Mouse (Mus musculus): ENCODE results near the gene Kdm2a. TPM values are rescaled to one million over a fixed set of nuclear protein-coding genes. Genes with fewer than 3 reads are reported as not detected.

The Kdm2a gene
- polyA plus RNA-seq, 1 experiment: 90.4 TPM

DNA sequence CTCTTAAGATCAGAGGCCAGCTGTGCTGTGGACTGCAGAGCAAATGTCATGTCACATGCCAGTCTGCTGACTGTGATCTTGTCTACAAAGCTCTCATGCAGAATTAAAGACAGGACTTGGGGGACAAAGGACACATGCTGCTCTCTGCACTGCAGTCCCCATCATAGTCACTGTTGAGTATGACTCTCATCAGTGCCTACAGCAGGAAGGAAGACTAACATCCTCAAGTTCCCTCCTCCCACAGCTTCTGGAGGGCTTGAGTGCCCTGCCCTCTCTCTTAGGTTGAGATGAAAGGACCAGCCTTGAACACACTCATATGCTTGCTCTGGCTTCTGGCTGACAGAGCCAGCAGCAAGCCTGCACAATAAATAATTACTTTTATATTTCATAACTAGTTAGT is 19.6 kb upstream of the Kdm2a start:
- Histone ChIP-seq H3K4me1 (ENCODE audit: control insufficient read depth, insufficient read depth, low read length) (no peaks in the 10 kb centered on the region), H3K27ac (ENCODE audit: insufficient read depth, low read length) (no peak overlapping the region), H3K4me3 (ENCODE audit: insufficient read depth, low read length) (no peak overlapping the region)
- TF ChIP-seq CTCF (IDR thresholded peaks at IDR 0.05; ENCODE audit: borderline replicate concordance, insufficient read depth, low read length): no peak
- no peak for TF ChIP-seq POLR2A (IDR thresholded peaks at IDR 0.05; ENCODE audit: low read depth, low read length)

DNA sequence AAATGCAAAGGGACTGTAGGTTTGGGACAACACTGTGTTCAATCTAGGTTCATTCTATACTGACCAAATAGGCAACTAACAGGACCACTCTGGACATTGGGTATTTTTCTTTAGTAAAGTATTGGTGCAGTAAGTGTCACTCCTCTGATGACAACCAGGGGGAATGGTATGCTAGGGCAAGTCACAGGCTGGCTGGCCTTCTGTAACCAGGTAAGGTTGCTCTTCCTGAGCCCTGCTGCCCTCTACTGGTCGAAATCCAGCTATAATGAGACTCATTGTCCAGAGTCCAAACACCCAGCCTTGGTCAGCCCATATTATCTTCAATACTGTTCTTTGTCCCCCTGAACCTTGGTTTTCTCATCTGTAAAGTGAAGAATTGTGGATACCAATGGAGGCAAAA is 19.1 kb upstream of the Kdm2a start:
- TF ChIP-seq CTCF (IDR thresholded peaks at IDR 0.05; ENCODE audit: borderline replicate concordance, insufficient read depth, low read length) (peak; percentile 75), POLR2A (IDR thresholded peaks at IDR 0.05; ENCODE audit: low read depth, low read length) (no peak)
- Histone ChIP-seq H3K4me1 (ENCODE audit: control insufficient read depth, insufficient read depth, low read length) (no peaks in the 10 kb centered on the region), H3K27ac (ENCODE audit: insufficient read depth, low read length) (no peak overlapping the region), H3K4me3 (ENCODE audit: insufficient read depth, low read length) (no peak overlapping the region)

DNA sequence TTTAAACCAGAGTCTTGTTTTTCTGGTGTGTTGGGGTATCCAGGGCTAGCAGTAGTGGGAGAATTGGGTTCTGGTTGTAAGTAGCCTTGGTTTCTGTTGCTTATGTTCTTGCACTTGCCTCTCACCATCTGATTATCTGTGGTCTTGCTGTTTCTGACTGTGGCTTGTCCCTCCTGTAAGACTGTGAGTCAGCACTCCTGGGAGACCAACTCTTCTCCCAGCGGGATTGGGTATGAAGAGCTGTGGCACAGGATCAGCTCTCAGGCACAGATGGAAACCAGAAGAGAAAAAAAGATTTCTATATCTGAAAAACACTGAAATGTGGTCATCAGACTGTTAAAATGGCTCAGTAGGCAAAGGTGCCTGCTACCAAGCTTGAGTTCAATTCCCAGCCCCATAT is 16.5 kb upstream of the Kdm2a start:
- Histone ChIP-seq H3K27ac (ENCODE audit: insufficient read depth, low read length) (no peak overlapping the region), H3K4me3 (ENCODE audit: insufficient read depth, low read length) (no peak overlapping the region), H3K4me1 (ENCODE audit: control insufficient read depth, insufficient read depth, low read length) (no peaks in the 10 kb centered on the region)
- TF ChIP-seq CTCF (IDR thresholded peaks at IDR 0.05; ENCODE audit: borderline replicate concordance, insufficient read depth, low read length) (no peak), POLR2A (IDR thresholded peaks at IDR 0.05; ENCODE audit: low read depth, low read length) (no peak)

DNA sequence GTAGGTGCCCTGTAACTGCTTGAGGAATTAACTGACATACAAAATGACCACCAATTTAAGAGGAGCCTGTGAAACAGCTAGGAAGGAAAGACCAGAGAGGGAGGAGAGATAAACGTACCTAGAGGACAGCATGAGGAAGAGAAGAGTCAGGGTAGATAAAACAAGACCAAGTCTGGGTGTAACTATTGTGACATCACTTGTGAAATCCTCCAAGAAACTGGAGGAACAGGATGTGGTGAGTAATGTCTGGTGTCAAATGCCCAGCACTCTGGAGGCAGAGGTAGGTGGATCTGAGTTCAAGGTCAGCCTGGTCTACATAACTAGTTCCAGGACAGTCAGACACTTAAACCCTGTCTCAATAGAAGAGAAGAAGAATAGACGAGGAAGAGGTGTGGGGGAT is 11.0 kb upstream of the Kdm2a start:
- Histone ChIP-seq H3K27ac (ENCODE audit: insufficient read depth, low read length) (no peak overlapping the region), H3K4me3 (ENCODE audit: insufficient read depth, low read length) (no peak overlapping the region), H3K4me1 (ENCODE audit: control insufficient read depth, insufficient read depth, low read length) (no peaks in the 10 kb centered on the region)
- TF ChIP-seq CTCF (IDR thresholded peaks at IDR 0.05; ENCODE audit: borderline replicate concordance, insufficient read depth, low read length) (no peak), POLR2A (IDR thresholded peaks at IDR 0.05; ENCODE audit: low read depth, low read length) (no peak)

DNA sequence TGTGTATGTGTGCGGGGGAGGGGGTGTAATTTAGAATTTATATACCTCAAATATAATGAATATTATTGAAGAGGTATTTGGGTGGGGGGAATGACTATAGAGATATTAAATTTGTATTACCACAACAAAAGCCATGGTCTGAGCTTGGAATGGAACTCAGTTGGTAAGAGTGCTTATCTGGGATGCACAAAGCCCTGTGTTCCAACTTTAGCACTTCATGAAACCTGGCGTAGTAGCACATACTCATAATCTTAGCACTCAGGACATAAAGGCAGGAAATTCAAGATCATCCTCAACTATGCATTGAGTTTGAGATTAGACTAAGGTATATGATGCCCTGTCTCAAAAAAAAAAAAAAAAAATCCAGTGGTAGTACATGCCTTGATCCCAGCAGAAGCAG is 6.8 kb upstream of the Kdm2a start:
- no peak overlapping the region for H3K4me3 ChIP-seq (ENCODE audit: insufficient read depth, low read length)
- H3K4me1 ChIP-seq (ENCODE audit: control insufficient read depth, insufficient read depth, low read length): no peaks in the 10 kb centered on the region
- TF ChIP-seq CTCF (IDR thresholded peaks at IDR 0.05; ENCODE audit: borderline replicate concordance, insufficient read depth, low read length): no peak
- no peak for TF ChIP-seq POLR2A (IDR thresholded peaks at IDR 0.05; ENCODE audit: low read depth, low read length)
- no peak overlapping the region for H3K27ac ChIP-seq (ENCODE audit: insufficient read depth, low read length)

DNA sequence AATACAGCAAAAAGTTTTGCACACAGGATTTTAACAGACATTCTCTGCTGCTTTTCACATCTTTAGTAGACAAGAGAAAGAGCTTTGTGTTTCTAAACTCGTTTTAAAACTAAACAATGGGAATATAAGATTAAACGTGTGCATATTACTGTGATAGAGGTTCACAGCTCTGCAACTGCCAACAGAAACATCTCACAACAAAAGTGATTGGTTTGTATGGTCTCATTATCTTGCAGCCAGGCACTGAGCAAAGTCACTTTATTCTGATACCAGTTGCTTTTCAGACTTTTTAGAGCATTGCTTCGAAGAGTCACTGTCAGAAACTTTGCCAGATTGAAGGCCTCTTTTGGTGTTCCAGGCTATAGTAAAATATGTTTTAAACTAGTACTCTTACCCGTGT is 874 bp upstream of the Kdm2a start:
- no peak overlapping the region for H3K27ac ChIP-seq (ENCODE audit: insufficient read depth, low read length)
- no peak overlapping the region for H3K4me3 ChIP-seq (ENCODE audit: insufficient read depth, low read length)
- H3K4me1 ChIP-seq (ENCODE audit: control insufficient read depth, insufficient read depth, low read length): no peaks in the 10 kb centered on the region
- no peak for TF ChIP-seq POLR2A (IDR thresholded peaks at IDR 0.05; ENCODE audit: low read depth, low read length)
- TF ChIP-seq CTCF (IDR thresholded peaks at IDR 0.05; ENCODE audit: borderline replicate concordance, insufficient read depth, low read length): no peak

DNA sequence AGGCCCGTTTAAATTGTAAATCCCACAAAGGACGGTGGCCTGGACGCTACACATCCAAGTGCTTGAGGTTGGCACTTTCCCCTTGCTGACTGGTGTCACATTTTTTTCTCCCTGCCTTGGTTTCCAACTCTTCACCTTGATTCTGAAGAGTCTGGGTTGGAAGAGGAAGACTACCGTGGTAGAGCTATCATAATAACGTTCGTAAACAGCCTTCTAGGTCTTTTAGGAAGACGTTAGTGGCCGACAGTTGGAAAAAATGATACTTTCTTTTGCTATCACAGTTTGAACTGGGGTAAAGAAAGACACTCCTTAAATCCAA is 504 bp upstream of the Kdm2a start:
- H3K4me3 ChIP-seq (ENCODE audit: insufficient read depth, low read length): no peak overlapping the region
- no peaks in the 10 kb centered on the region for H3K4me1 ChIP-seq (ENCODE audit: control insufficient read depth, insufficient read depth, low read length)
- no peak overlapping the region for H3K27ac ChIP-seq (ENCODE audit: insufficient read depth, low read length)
- no peak for TF ChIP-seq POLR2A (IDR thresholded peaks at IDR 0.05; ENCODE audit: low read depth, low read length)
- no peak for TF ChIP-seq CTCF (IDR thresholded peaks at IDR 0.05; ENCODE audit: borderline replicate concordance, insufficient read depth, low read length)

DNA sequence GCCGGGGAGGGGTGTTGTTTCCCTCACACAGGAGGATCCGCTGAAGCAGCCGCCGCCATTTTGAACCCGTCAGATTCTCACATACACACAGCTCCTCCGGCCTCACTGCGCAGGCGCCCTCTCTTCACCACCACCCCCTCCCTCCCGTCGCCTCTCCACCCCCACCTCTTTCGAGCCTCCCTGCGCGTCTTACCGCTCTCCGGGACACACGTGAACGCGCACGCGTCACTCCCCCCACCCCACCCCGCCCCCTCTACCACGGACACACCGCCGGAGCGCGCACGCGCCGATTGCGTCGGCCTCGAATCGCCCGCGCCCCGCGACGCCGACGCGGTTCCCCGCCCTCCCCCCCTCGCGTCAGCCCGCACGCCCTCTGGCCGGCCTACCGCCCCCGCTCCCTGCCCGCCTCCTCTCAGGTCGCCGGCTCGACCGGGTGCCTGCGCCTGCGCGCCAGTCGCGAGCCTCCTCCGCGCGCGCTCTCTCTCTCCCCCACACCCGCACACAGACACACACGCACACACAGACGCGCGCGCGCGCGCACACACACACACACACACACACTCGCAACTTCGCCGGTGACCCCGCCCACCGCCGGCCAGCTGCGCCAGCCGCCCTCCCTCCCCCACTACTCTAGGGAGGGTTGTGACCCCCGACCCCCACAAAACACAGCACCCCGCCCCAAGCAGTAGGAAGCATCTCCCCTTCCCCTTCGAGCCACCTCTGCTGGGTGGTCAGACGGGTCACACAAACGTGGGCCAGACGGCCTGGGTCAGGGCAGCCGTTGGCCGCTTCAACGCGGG is 887 bp downstream of the Kdm2a start:
- Histone ChIP-seq H3K4me1 (ENCODE audit: control insufficient read depth, insufficient read depth, low read length) (no peaks in the 10 kb centered on the region), H3K27ac (ENCODE audit: insufficient read depth, low read length) (peak overlapping the region; percentile 54), H3K4me3 (ENCODE audit: insufficient read depth, low read length) (peak overlapping the region; percentile 94)
- TF ChIP-seq CTCF (IDR thresholded peaks at IDR 0.05; ENCODE audit: borderline replicate concordance, insufficient read depth, low read length): no peak
- peak; percentile 84 for TF ChIP-seq POLR2A (IDR thresholded peaks at IDR 0.05; ENCODE audit: low read depth, low read length)

DNA sequence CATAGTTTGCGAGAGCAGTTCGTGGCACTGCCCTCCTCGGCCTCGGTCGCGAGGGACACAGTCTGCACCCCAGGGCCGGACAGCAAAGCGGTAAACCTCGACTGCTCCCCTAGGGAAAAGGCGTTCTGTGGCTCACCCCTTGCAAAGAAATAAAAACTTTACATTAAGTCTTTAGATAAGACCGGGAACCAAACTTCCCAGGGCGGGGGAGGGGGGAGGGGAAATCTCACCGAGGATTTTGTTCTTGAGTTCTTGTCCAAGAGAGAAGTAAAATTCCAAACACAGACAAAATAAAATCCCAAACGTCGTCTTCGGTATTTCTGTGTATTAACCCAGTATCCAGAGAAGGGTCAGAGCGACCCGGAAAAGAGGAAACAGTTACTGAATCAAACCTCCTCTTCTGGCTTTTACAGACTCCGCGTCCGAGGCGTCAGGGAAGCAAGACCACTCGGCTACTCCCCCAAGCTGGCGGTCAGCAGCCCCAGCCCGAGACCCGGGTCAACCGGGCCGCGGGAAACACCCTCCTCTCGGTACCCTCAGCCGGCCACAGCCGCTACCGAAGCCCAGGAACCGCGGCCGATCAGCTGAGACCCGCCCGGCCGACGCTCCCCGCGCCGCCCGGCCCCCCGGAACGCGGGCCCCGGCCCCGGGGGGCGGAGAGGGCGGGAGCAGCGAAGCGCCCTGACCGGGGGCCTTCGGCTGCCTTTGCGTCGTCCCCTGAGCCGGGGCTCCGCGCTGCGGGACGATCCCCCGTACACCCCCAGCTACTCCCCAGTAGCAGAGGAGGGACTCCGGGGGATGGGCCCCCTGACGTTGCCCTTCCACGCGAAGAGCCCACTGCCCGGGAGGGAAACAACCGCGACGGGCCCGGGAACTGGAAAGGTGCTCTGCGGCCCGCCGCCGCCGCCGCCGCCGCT is 1.7 kb downstream of the Kdm2a start:
- Histone ChIP-seq H3K4me1 (ENCODE audit: control insufficient read depth, insufficient read depth, low read length) (no peaks in the 10 kb centered on the region), H3K27ac (ENCODE audit: insufficient read depth, low read length) (peak overlapping the region; percentile 54), H3K4me3 (ENCODE audit: insufficient read depth, low read length) (peak overlapping the region; percentile 94)
- TF ChIP-seq POLR2A (IDR thresholded peaks at IDR 0.05; ENCODE audit: low read depth, low read length) (no peak), CTCF (IDR thresholded peaks at IDR 0.05; ENCODE audit: borderline replicate concordance, insufficient read depth, low read length) (no peak)

DNA sequence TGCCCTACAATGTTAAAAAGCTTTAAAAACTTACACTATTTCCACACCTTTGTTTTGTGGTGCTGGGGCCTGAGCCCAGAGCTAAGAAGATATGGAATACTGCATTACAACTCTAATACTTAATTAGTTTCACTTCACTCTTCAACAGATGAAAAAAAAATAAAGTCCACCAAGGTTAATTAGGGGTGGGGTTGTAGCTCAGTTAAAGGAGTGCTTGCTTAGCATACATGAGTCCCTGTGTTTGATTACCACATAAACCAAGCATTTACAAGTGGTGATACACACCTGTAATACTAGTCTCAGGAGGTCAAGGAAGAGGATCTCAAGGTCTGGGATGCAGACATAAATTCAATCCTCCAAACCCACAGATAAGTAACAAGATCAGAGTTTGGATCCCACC is 10.8 kb downstream of the Kdm2a start:
- TF ChIP-seq CTCF (IDR thresholded peaks at IDR 0.05; ENCODE audit: borderline replicate concordance, insufficient read depth, low read length): no peak
- no peak for TF ChIP-seq POLR2A (IDR thresholded peaks at IDR 0.05; ENCODE audit: low read depth, low read length)
- no peak overlapping the region for H3K27ac ChIP-seq (ENCODE audit: insufficient read depth, low read length)
- H3K4me1 ChIP-seq (ENCODE audit: control insufficient read depth, insufficient read depth, low read length): no peaks in the 10 kb centered on the region; the same call in 1 of the 2 replicates
- H3K4me3 ChIP-seq (ENCODE audit: insufficient read depth, low read length): no peak overlapping the region

Measured in embryonic fibroblast, embryonic 13.5 days (primary cell).